In genomic region chr17:46855328-46856106, GRCm38 (mm10) we compare ENCODE assay signal across 7 mouse cellular contexts. TPM values are rescaled to one million over a fixed set of nuclear protein-coding genes. Genes with fewer than 3 reads are reported as not detected.
DNase-seq lines count a peak whose midpoint lies in the region; ATAC-seq and TF ChIP-seq lines count a peak whose summit lies in the region.

No protein-coding gene starts in this region.

- DNase-seq in thymus, adult 2 months: peak; percentile 34
- no peak for DNase-seq in thymus, postnatal 0 days (ENCODE audit: low spot score)
- DNase-seq in embryonic facial prominence, embryonic 14.5 days (ENCODE audit: low spot score): no peak
- DNase-seq in hindbrain, postnatal 0 days (ENCODE audit: low spot score): no peak
- peak; percentile 56 for DNase-seq in lung, postnatal 36 days
- no peak for DNase-seq in left cerebral cortex, postnatal 4 days
- no peak for DNase-seq in retina, postnatal 1 day

- H3K9me3 ChIP-seq in embryonic facial prominence, embryonic 14.5 days (ENCODE audit: control insufficient read depth, low read length): no peaks in the 10 kb centered on the region
- no peaks in the 10 kb centered on the region for H3K9me3 ChIP-seq in hindbrain, postnatal 0 days (ENCODE audit: low read length)

- H3K27ac ChIP-seq in thymus, adult 2 months (ENCODE audit: control insufficient read depth, insufficient read depth, low read length): no peak overlapping the region; the same call in 1 of the 2 replicates
- H3K27ac ChIP-seq in embryonic facial prominence, embryonic 14.5 days (replicated peaks; ENCODE audit: low read depth, low read length): peak overlapping the region; percentile 100
- H3K27ac ChIP-seq in hindbrain, postnatal 0 days: peak overlapping the region; percentile 100

- no peak for ATAC-seq in embryonic facial prominence, embryonic 14.5 days (ENCODE audit: low read depth)
- ATAC-seq in hindbrain, postnatal 0 days: no peak

- intact Hi-C loops in left cerebral cortex, postnatal 4 days (cut with DNase I): no loop called here

- H3K4me1 ChIP-seq in thymus, adult 2 months (replicated peaks; ENCODE audit: control insufficient read depth, insufficient read depth, low read length): peaks cover 20% of the 10 kb centered on the region
- peaks cover 15% of the 10 kb centered on the region; the same call in 1 of the 2 replicates for H3K4me1 ChIP-seq in embryonic facial prominence, embryonic 14.5 days (ENCODE audit: control insufficient read depth, insufficient read depth, low read length)
- H3K4me1 ChIP-seq in hindbrain, postnatal 0 days (ENCODE audit: insufficient read depth, low read length): peaks cover 13% of the 10 kb centered on the region

- H3K27me3 ChIP-seq in thymus, adult 2 months (ENCODE audit: control insufficient read depth, insufficient read depth, low read length): no peaks in the 10 kb centered on the region
- H3K27me3 ChIP-seq in embryonic facial prominence, embryonic 14.5 days (replicated peaks; ENCODE audit: control insufficient read depth, insufficient read depth, low read length): no peaks in the 10 kb centered on the region
- no peaks in the 10 kb centered on the region for H3K27me3 ChIP-seq in hindbrain, postnatal 0 days (ENCODE audit: insufficient read depth, low read length)

- peak overlapping the region; percentile 97; the same call in 1 of the 2 replicates for H3K4me3 ChIP-seq in thymus, adult 2 months (ENCODE audit: control insufficient read depth, insufficient read depth, low read length)
- peak overlapping the region; percentile 100 for H3K4me3 ChIP-seq in embryonic facial prominence, embryonic 14.5 days (ENCODE audit: low read depth, low read length)
- peak overlapping the region; percentile 86 for H3K4me3 ChIP-seq in hindbrain, postnatal 0 days (ENCODE audit: low read length)

- H3K36me3 ChIP-seq in thymus, adult 2 months (ENCODE audit: control insufficient read depth, insufficient read depth, low read length): no peaks in the 10 kb centered on the region
- H3K36me3 ChIP-seq in embryonic facial prominence, embryonic 14.5 days (ENCODE audit: control insufficient read depth, insufficient read depth, low read length): no peaks in the 10 kb centered on the region
- no peaks in the 10 kb centered on the region for H3K36me3 ChIP-seq in hindbrain, postnatal 0 days (ENCODE audit: insufficient read depth, low read length)

- H3K9ac ChIP-seq in embryonic facial prominence, embryonic 14.5 days (ENCODE audit: low read depth, low read length): peak overlapping the region; percentile 100
- peak overlapping the region; percentile 100 for H3K9ac ChIP-seq in hindbrain, postnatal 0 days (replicated peaks; ENCODE audit: low read length)

- no peak for TF ChIP-seq POLR2A in thymus, adult 2 months (IDR thresholded peaks at IDR 0.05; ENCODE audit: control insufficient read depth, extremely low read depth, insufficient read depth, low read length, poor library complexity)

- H3K4me2 ChIP-seq in embryonic facial prominence, embryonic 14.5 days (ENCODE audit: low read depth, low read length): peak overlapping the region; percentile 68
- H3K4me2 ChIP-seq in hindbrain, postnatal 0 days (ENCODE audit: low read depth, low read length): peak overlapping the region; percentile 57

- 61% methylated on average over 15 of the region's 15 CpGs for WGBS in thymus, adult 2 months
- 55% methylated on average over 15 of the region's 15 CpGs for WGBS in embryonic facial prominence, embryonic 14.5 days
- 42% methylated on average over 15 of the region's 15 CpGs for WGBS in hindbrain, postnatal 0 days

- TF ChIP-seq CTCF in thymus, adult 2 months (IDR thresholded peaks at IDR 0.05; ENCODE audit: borderline replicate concordance, control insufficient read depth, extremely low read depth, insufficient read depth, low read length, poor library complexity): no peak
- TF ChIP-seq CTCF in hindbrain, postnatal 0 days (IDR thresholded peaks at IDR 0.05; ENCODE audit: low read depth): no peak

RNA-seq across cellular contexts. Expression of gene Bicral, which starts 2.8 kb away (rescaled TPM):
- polyA plus RNA-seq in thymus, adult 2 months (2012; rRNA removed): 19.3 and 28.1 TPM in 2 replicates
- polyA plus RNA-seq in thymus, postnatal 0 days (2015; fragmentation: Nextera tagmentation; extraction: Ambion mirVana): 4.5 and 5.6 TPM in 2 replicates
- 5.3 and 5.7 TPM in 2 replicates for polyA plus RNA-seq in embryonic facial prominence, embryonic 14.5 days (2014; fragmentation: Nextera tagmentation; extraction: Ambion mirVana)
- 22.9 and 23.1 TPM in 2 replicates for total RNA-seq in hindbrain, postnatal 0 days (2014; rRNA removed)
- polyA plus RNA-seq in hindbrain, postnatal 0 days (2015; fragmentation: Nextera tagmentation; extraction: Ambion mirVana): 5.1 and 5.2 TPM in 2 replicates
- total RNA-seq in left cerebral cortex, postnatal 4 days (2021): 10 to 100 TPM; 42.2 to 45.3 TPM

RNA-seq across cellular contexts. Expression of gene Tbcc, which starts 35.0 kb away (rescaled TPM):
- polyA plus RNA-seq in thymus, adult 2 months (2012; rRNA removed): 23.7 and 28.5 TPM in 2 replicates
- polyA plus RNA-seq in thymus, postnatal 0 days (2015; fragmentation: Nextera tagmentation; extraction: Ambion mirVana): 54.1 and 60.3 TPM in 2 replicates
- polyA plus RNA-seq in embryonic facial prominence, embryonic 14.5 days (2014; fragmentation: Nextera tagmentation; extraction: Ambion mirVana): 55.0 and 63.3 TPM in 2 replicates
- 41.8 and 61.5 TPM in 2 replicates for total RNA-seq in hindbrain, postnatal 0 days (2014; rRNA removed)
- polyA plus RNA-seq in hindbrain, postnatal 0 days (2015; fragmentation: Nextera tagmentation; extraction: Ambion mirVana): 50.7 and 54.5 TPM in 2 replicates
- 10 to 100 TPM; 23.4 to 28.5 TPM for total RNA-seq in left cerebral cortex, postnatal 4 days (2021)

RNA-seq across cellular contexts. Expression of gene Prph2, which starts 54.7 kb away (rescaled TPM):
- polyA plus RNA-seq in thymus, adult 2 months (2012; rRNA removed): 0.09 and 0.15 TPM in 2 replicates
- polyA plus RNA-seq in thymus, postnatal 0 days (2015; fragmentation: Nextera tagmentation; extraction: Ambion mirVana): not detected in 2 replicates
- not detected in 2 replicates for polyA plus RNA-seq in embryonic facial prominence, embryonic 14.5 days (2014; fragmentation: Nextera tagmentation; extraction: Ambion mirVana)
- total RNA-seq in hindbrain, postnatal 0 days (2014; rRNA removed): not detected in 2 replicates
- 0.05 TPM in 1 of 2 replicates, not detected in the other for polyA plus RNA-seq in hindbrain, postnatal 0 days (2015; fragmentation: Nextera tagmentation; extraction: Ambion mirVana)
- total RNA-seq in left cerebral cortex, postnatal 4 days (2021): not detected

Comparison
In these comparisons a context has a peak if more than half of its experiments do, and no peak if none do; other contexts are left out.
1. DNase-seq: peak in thymus, adult 2 months (single experiment) and lung, postnatal 36 days (single experiment); none in thymus, postnatal 0 days (single experiment), embryonic facial prominence, embryonic 14.5 days (single experiment), hindbrain, postnatal 0 days (single experiment), left cerebral cortex, postnatal 4 days (single experiment) and retina, postnatal 1 day (single experiment).
2. Peak in every context shown above with its lines, with median percentiles within 50 percentile points of each other: H3K4me3 ChIP-seq.